Mouse (Mus musculus): Measurements from ENCODE around the gene Ikzf4.
A peak's percentile ranks its signal among the peaks of the same experiment; 100 is the strongest.

Ikzf4 gene

DNA sequence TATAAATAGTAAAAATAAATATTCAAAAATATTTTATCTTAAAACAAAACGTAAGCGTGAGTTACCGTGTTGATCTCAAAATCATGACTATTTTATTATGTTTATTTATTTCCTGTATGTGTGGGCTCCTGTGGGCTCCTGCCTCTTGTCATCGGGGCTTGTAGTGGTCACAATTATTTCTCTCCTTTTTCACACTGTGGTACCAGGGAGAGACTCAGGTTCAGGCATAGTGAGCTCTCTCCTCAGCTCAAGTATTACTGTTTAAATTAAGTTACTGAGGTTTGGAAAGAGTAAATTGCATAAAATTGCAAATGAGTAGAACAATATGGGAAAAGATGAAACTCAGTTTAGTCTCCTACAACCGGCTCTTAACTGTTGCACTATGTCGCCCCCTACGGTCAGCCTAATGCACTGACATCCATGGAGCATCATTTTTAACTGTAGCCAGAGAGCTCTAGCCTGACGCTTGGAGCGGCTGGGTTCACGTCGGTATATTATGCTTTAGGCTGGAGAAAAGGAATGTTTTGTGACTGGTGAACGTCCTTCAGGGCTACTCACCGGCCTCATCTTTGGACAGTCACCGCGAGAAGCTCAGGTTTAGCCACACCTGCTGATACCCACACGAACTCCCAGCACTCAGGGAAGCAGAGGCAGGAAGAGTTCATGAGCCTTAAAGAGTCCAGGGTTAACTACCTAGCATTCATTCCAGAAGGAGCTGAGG lies 33.2 kb downstream of the Ikzf4 start:
- peak; percentile 31 for DNase-seq (ENCODE audit: low spot score)

DNA sequence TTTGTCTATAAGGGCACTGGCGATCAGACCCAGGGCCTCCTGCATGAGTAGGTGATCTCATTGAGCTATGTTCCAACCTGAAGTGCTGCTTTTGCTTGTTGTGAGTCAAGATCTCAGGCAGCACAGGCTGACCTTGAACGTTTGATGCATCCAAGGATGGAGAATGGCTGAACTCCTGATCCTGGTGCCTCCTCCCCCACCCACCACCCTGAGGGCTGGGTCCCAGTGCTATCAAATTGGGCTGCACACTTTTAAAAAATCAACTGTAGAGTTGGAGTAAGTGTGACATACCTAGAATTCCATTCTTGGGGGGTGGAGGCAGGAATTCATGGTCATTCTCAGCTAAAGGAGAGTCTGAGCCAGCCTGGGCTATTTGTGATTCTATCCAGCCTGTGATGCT lies 39.3 kb downstream of the Ikzf4 start:
- DNase-seq (ENCODE audit: low spot score): no peak

DNA sequence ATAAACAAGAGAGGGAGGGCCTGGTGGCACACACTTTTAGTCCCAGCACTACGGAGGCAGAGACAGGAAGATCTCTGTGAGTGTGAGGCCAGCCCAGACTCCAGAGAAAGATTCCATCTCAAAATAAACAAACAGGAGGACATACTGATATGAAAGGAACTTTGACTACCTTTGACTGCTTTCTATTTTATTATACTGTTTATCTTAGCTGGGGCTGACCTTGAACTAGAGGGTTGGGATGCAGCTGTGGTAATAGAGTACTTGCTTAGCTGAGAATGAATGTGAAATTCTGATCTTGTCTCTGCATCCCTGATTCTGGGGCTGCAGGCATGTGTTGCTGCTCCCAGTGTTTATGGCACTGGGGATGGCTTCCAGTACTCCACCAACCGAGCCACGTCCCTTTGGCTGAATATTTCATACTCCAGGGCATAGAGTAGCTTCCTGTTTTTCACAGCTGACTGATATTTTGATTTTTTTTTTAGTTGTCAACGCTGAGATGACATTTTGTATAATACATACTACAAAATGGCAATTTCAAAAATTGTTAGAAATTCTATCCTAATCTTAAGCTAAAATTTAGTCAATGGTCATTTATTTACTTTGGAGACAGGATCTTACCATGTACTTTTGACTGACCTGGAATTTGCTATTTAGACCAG lies 43.2 kb downstream of the Ikzf4 start:
- no peak for DNase-seq (ENCODE audit: low spot score)

GRCm38 (mm10) chr10:128601499-128601898 lies 44.3 kb downstream of the Ikzf4 start:
- no peak for DNase-seq (ENCODE audit: low spot score)

DNA sequence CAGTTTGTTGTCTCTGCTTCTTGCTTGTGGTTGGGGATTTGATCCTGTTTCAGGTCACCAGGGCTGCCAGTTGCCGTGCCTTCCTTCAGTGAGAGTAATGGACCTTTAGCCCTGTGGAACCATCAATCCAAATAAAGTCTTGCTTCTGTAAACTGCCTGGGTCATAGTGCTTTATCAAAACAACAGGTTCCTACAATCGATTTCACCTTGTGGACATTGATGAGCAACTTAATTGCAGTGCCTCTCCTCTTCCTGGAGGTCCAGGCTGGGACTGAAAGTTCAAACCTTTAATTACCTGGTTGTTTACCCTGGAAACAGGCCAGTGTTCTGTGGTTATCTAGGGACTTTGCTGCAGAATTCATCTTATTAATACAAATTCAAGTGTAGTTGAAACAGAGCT lies 47.3 kb downstream of the Ikzf4 start:
- no peak for DNase-seq (ENCODE audit: low spot score)

DNA sequence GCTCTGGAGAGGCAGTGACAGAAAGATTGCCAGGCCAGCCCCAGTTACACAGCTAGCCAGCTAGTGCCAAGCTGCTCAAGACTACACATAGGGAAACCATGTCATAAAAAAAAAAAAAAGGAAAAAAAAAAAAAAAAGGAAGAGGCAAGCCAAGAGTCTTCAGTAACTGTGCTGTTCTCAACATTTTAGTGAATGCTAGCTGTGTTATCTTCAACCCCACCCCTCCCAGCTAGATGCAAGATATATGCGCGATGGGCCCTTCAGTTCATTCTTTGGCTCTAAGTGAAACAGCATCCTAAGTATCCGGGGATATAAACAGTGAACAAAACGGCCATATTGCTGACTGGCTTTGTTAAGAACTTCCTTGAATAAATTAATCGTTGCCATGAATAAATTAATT lies 53.0 kb downstream of the Ikzf4 start:
- DNase-seq (ENCODE audit: low spot score): no peak

DNA sequence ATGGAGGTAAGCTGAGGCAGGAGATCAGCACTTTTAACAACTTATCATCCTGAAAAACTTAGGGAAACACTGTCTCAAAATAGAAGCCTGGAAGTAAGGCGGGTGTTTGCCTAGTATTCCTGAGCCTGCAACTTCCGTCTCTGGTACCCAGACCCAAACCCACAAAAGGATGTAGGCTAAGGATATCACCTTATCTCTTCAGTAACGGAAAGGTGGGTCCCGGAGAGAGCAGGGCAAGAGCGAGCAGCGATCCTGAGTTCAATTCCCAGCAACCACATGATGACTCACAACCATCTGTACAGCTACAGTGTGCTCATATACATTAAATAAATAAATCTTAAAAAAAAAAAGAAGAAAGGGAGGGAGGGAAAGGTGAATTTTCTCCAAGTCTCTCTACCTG lies 54.4 kb downstream of the Ikzf4 start:
- no peak for DNase-seq (ENCODE audit: low spot score)

DNA sequence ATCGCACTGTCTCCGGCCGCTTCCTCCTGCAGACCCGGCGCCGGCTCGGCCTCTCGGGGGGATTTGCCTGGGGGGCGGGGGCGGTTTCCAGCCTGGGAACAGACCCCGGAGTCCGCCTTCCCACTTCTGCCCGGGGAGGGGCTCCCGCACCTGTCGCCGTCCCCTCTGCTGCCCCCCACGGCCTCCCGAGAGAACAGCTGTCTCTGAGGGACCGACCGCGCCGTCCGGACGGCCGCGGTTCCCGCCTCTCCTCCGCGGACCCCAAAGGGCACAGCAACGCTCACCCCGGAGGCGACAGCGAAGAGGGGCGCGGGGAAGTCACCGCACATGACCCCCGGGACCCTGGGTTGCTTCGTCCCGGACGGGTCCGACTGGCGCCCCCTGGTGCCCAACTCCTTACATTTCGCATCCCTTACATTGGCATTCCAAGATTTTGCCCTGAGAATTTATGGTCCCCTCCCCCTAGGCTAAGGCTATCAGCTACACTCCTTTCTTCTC lies 55.5 kb downstream of the Ikzf4 start:
- peak; percentile 51 for DNase-seq (ENCODE audit: low spot score)

DNA sequence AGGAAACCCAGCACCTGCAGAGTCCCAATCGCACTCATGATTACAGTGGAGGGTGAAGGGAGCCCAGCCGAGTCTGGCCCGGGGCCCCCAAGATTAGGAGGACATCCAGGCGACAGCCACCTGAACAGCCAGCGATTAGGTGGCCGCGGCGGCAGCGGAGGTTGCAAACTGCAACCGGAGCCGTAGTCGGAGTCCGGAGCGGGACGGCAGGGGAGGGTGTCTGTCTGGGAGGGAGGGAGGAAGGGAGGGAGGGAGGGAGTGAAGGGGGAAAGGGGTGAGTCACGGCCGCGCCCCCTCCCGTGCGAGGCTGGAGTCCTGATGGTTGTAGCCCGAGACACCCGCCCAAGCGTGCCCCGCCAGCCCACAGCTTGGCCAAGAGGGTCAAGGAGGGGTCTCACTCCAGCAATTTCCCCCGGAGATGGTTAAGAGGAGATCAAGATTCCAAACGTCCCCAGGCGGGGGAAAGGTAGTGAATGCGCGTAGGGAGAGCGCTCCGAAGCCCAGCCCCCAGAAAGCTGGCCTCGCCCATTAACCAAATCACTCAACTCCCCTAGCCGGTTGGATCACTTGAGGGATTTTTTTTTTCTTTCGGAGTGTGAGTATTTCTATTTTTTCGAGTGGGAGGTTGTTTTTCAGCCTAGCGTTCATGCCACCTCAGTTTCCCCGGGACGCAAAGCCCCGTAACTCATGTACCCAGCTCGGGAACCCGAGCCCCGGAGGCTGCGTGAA lies 56.2 kb downstream of the Ikzf4 start, which contains the start of gene Erbb3:
Gene Erbb3, minus strand, starts transcription at position 189 of the 729 bp plus-strand sequence.
- DNase-seq (ENCODE audit: low spot score): peak; percentile 35

DNA sequence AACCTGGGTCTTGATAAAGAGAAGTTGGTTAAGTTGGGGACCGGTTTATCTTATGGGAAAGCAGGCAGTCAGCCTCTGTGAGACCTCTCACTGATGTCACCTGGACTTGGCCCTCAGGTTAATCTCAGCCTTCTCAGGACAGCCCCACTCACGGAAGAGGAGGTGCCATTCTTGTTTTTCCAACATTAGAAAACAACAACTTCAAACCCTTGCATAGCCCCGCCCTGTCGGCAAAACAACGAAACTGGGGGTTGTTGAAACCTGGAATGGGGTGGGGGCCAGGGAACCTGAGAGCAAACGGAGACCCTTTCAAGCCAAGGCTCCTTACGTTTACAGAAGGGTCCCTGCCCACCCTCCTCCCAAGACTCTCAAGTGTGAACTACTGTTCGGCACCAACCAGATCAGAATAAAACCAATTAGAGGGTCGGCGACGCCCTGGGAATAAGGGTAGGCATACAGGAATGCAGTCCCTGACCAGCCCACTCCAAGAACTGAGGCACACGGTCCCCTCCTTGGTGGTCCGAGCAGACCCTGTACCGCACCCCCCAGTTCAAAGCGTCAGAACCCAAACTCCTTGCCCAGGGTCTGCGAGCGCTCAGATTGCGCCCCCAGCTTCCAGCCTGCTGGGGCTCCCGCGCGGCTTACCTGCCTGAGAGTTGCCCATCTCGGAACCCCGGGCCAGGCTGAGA lies 56.9 kb downstream of the Ikzf4 start:
- no peak for DNase-seq (ENCODE audit: low spot score)

DNA sequence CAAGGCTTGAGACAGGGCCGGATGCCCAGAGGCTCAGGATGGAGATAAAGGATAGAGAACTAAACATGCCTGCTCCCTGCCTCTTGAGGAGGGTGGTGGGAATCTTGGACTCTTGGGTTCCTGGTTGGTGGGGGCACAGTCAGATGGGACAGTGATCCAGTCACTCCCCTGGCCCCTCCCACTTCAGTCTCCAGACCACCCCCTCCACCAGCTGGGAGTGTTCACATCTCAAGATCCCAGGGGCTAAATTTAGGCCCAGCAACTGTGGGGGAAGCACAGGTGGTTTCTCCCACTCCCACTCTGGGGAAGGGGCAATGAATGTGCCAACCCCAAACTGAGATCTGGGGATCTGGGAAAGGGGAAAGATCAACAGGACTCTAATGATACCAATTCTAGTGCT lies 57.7 kb downstream of the Ikzf4 start:
- DNase-seq (ENCODE audit: low spot score): no peak

DNA sequence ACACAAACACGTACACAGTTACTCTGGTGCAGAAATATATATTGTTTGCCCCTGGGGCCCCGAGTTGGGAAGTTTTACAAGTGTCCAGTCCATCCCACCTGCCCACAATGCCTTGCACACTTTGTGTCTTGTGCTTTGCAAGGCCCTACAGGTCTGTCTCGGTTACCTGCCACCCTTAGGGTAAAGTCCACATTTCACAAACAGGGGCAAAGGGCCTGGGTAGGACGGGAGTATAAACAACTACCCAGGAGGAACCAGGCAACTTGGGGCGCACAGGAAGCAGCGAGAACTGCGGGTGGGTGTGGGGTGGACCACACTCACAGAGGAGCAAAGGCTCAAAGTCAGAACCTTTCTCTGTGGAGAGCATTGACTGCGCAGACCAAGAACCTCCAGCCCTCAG lies 58.1 kb downstream of the Ikzf4 start:
- no peak for DNase-seq (ENCODE audit: low spot score)

DNA sequence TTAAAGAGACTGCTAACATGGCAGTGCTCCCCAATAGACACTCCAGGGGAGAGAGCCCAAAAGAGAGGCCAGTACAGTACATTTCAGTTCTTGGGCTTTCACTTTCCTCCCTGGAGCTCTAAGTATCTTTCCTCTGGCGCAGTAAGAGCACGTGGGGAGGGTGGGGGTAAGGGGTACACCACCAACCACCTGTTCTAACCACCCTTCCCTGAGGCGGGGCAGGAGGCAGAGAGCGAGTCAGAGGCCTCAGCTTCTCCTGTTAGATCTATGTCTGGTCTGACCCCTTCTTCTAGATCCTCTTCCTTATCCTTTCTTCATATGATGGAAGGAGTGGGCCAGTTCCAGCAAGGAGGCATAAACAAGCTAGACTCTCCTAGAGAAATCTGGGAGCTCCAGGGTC lies 58.7 kb downstream of the Ikzf4 start:
- DNase-seq (ENCODE audit: low spot score): no peak

- DNase-seq (ENCODE audit: low spot score): no peak
Measured at GRCm38 (mm10) chr10:128586546-128586945, 59.2 kb downstream of the Ikzf4 start.

DNA sequence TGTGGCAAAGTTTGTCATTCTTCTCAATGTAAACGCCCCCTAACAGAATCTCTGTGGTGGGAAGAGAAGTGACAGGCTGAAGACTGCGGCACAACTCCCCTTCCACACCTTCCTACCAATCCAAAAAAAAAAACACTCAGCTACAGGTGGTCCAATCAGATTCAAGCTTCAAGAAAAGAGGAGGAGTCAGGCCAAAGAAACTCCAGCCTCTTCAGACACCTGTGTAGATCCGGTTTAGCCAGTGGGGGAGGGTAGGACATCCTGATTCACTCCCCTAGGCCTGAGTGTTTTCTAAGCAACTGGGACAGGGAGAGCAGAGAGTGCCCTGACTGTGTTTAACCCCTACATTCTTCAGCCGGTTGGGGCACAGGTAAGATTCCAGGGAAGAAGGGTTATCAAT lies 61.4 kb downstream of the Ikzf4 start:
- no peak for DNase-seq (ENCODE audit: low spot score)

GRCm38 (mm10) chr10:128583644-128584043 lies 62.1 kb downstream of the Ikzf4 start:
- no peak for DNase-seq (ENCODE audit: low spot score)

Measured in ovary, postnatal 10 days (tissue).